Mouse (Mus musculus): ENCODE measurements at regions not wholly inside any gene's neighbourhood (a gene's known extent, or its start where the extent isn't known, plus 50 kb on each side); places are given as distances from the start of the nearest gene placed in this dataset.

GRCm38 (mm10) chr4:89524260-89525200 is 154.7 kb upstream of the Dmrta1 start:
- TF ChIP-seq CTCF (IDR thresholded peaks at IDR 0.05; ENCODE audit: control insufficient read depth, insufficient read depth, insufficient read length) (peak; percentile 59), MAX (IDR thresholded peaks at IDR 0.05) (peak; percentile 23), USF1 (IDR thresholded peaks at IDR 0.05; ENCODE audit: low read depth) (peak; percentile 19), FOSL1 (IDR thresholded peaks at IDR 0.05; ENCODE audit: insufficient read depth, low read length, poor library complexity, severe bottlenecking) (no peak), MYOG (IDR thresholded peaks at IDR 0.05; ENCODE audit: control insufficient read depth, extremely low read depth, insufficient read length) (no peak)

Data from C2C12 (cell line).